Mouse (Mus musculus) cerebellum, adult 11-12 months (tissue): Measurements from ENCODE around the gene Sept9.

ENCODE experiments used
- DNase-seq: peaks from one replicate; pipeline ENCODE4 v3.0.0; 2022

The Sept9 gene

GRCm38 (mm10) chr11:117353126-117353525, 153.7 kb downstream of the Sept9 start:
- DNase-seq: no peak

GRCm38 (mm10) chr11:117354107-117354506, 154.6 kb downstream of the Sept9 start:
- DNase-seq: no peak

DNA sequence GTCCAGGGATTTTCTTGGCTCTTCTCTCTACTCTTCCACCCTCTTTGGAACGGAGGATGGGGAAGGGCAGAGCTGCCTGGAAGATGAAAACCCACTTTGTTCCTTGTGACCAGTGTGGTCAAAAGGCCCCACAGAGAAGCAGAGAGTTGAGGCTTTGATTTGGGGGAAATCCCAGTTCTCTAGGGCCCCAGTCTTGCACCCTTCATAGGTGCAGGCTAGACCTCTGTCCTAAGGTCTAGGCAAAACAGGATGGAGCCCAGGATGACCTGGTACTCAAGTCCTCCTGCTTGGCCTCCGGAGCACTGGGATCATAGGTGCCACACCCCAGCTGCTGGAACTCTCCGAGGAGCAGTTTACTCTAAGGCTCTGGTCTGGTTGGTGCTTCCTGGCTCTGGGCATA, 157.5 kb downstream of the Sept9 start:
- no peak for DNase-seq

DNA sequence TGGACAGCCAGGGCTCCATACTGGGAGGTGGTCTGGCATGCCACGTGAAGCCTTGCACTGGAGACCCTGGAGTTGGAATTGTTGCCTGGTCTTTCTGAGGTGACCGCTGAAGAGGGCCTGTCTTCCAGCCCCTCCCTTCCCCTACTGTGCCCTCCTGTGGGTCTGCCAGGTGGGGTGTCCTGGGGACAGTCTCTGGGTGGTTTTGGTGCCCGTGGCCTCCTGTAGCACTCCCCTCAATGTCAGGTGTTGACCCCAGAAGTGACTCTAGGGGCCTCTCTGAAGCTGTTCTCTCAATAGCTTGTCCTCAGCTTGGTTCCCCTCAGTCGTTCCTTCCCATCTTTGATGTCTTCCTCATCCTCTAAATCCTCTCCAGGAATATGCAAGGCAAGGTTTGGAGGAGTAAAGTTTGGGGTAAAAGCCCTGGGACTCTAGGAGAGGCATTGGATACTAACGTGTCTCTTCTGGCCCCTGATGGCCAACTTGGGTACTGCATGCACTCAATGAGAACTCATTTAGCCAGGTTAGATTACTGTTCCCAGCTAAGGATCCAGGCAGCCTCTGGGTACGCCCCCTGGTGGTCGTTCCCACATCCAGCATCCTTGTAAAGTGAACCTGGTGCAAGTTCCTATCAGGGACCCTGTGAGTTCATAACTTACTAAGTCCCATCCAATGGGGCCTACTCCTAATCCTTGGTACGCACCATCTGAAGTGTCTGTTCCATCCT, 158.6 kb downstream of the Sept9 start:
- peak; percentile 80 for DNase-seq

DNA sequence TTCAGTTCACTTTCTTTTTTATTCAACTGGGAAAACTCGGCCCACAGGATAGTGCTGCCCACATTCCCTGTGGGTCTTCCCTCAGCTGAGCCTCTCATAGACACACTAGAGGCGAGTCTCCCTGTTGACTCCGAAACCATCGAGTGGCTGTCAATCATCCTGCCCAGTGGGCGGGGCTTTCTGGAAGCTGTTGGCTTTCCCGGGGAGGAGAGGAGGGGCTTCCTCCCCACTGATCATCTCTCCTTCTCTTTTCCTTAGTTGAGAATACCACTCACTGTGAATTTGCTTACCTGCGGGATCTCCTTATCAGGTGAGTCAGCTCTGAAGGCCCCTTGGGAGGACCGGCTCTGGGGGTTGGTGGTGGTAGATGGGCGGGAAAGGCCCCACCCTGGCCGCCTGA, 159.7 kb downstream of the Sept9 start:
- no peak for DNase-seq

DNA sequence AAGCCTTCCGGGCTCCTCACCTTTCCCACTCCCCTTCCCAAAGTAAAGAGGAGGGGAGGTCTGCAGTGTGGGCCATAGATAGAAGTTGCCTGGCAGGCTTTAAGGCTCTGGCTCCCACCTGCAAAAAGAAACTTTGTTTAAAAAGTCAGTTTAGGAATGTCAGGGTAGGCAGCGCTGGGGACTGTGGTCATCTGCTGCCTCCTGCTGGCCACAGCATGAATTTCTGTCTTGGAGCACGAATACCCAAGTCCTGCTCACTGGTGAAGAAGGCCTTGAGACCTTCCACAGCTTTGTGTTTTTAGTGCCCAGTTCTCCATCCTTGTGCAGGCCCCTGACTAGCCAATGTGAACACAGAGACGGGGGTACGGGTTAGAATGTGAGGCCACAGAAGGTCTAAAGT, 160.4 kb downstream of the Sept9 start:
- DNase-seq: peak; percentile 28

DNA sequence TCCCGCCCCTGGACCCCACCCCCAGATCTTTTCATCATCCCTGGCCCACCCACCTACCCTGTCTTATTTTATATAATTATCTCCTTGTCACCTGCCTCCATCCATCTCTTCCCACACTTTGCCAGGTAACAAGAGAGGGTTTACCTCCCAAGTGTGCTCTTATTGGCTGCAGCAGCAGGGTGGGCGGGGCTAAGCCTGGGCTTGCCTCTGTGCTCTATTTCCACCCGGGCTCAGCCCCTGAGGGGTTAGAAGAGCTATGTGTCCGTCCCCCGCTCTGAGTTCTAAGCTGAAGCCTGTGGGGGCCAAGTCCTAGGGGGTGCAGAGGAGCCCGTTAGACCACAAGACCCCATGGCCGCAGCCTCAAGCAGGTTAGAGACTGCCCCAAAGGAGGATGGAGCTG, 161.1 kb downstream of the Sept9 start:
- DNase-seq: no peak

DNA sequence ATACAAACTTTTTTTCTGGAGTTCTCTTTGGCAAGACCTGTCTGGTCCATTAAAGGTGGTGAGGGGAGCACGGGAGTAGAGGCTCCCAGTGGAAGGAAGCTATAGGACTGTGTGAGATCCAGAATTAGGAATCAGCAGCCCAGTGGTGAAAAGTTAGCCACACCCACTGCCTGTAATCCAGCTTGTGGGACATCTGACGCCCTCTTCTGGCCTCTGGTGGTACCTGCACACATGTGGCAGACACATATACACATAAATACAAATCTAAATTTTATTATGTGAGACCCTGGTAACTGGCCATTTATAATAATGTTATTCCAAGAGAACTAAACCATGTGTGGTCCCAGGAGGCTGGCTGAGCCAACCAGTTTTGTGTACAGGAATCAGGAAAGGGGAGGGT, 162.8 kb downstream of the Sept9 start:
- no peak for DNase-seq

- no peak for DNase-seq
Measured at GRCm38 (mm10) chr11:117363918-117364317, 164.5 kb downstream of the Sept9 start.

- DNase-seq: no peak
Measured at GRCm38 (mm10) chr11:117366426-117366825, 167.0 kb downstream of the Sept9 start.

DNA sequence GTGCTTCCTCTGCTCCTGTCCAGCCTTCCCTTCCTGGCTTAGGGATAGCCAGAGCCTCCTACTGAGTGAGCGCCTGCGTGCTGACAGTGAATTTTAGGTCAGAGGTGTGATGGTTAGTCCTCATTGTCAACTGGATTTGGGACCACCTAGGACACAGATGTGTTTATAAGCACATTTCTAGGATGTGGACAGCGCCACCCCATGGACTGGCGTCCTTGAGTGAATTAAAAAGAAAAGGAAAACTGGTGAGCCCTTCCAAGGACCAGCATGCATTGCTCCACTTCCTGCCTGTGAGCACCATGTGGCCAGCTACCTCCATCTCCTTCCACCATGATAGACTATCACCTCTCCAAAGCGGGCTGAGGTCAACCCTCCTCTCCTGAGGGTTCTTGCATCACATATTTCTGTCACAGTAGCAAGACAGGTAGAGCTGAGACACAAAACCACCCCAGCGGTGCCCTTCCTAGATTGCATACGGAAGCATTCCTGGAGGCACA, 167.4 kb downstream of the Sept9 start:
- no peak for DNase-seq

DNA sequence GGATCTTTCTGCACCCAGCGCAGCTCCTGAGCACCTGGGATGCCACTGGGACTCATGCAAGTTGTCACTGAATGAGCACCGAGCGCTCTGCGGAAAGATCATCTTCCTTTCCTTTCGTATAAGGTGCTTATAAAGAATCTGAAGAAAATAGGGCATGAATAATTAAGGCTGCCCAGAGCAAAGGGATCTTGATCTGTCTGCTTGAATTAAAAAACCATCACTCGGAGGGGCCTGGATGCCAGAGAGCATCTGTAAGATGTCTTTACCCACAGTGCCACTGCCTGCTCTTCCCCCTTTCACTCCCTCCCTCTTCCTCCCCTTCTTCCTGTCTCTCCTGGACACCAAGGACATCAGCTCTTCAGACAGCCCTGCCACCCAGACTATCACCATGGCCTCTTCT, 168.5 kb downstream of the Sept9 start:
- DNase-seq: no peak

- DNase-seq: no peak
Measured at GRCm38 (mm10) chr11:117369347-117369746, 169.9 kb downstream of the Sept9 start.

DNA sequence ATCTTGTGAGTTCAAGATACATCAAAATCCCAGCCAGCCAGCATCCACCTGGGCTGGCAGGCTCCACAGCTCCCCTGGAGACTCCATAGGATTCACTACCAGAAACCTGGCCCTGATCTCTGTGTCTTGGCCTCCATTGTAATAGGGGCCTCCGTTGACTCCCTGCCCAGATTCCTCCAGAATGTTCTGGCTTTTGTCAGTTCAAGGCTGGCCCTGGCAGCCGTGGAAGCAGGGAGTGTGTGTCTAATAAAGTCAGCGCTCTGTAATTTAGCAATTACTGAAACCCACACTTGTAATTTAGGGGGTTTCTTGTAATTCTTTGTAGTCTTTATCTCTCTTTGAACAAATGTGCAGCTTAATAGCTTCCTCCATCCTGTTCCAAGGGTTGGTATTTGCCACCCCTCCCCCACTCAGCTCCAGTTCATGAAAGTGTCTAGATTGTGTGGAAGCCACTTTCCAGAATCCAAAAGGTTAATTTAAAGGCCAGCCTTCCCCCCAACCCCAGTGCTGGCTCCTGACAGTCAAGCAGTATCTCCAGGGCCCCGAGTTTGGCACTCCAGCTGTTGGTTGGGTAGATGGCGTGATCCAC, 170.9 kb downstream of the Sept9 start:
- DNase-seq: no peak

DNA sequence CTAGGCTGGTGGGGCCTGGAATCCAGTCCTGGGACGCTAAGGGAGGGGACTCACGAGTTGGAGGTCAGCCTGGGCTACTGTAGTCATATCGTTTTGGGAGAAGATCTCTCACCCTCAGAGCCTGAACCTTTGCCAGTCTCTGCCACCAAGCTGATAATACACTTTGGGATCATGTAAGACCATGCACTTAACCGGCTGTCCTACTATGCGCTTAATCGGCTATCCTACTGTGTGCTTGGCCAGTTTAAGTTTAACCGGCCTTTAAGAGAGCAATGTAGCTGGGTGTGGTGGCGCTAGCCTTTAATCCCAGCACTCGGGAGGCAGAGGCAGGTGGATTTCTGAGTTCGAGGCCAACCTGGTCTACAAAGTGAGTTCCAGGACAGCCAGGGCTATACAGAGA, 173.1 kb downstream of the Sept9 start:
- DNase-seq: no peak

- no peak for DNase-seq
Measured at GRCm38 (mm10) chr11:117373195-117373594, 173.7 kb downstream of the Sept9 start.

DNA sequence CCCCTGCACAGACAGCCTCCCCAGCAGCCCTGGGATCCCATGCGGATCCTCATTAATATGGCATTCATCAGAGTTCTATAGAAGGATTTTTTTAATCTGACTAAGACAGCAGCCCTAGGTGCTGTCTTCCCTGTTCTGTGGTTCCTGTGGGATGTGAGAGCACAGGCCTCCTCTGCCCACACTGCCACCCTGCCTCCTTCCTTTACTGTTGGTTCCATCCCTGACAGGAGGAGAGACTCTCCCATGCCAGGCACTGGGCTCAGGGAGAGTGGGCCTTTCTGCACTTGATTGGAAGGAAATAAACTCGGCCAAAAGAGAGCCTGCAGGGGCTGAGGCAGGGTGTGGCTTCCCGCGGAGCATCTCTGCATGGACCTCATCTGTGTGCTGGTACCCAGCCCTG, 174.4 kb downstream of the Sept9 start:
- no peak for DNase-seq

- no peak for DNase-seq
Measured at GRCm38 (mm10) chr11:117374288-117374687, 174.8 kb downstream of the Sept9 start.

GRCm38 (mm10) chr11:117379774-117380173, 180.3 kb downstream of the Sept9 start:
- no peak for DNase-seq

DNA sequence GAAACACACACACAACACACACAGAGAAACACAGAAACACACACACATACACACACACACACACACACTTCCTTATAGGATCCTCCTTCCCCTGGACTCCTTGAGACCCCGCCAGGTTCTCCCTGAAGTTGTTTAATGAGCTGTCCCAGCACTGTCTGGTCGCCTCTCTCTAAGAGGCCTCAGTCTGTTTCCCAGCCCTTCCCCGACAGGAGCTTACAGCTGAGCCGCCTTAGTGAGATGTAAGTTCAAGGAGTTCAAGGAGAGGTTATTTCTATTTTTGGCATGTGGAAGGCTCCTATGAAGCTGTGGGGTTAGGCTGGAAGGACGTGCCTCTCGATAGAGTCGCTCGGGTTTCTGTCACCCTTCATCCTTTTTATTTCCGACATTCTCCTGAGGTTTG, 184.8 kb downstream of the Sept9 start:
- no peak for DNase-seq

GRCm38 (mm10) chr11:117384897-117385296, 185.4 kb downstream of the Sept9 start:
- peak; percentile 88 for DNase-seq

- no peak for DNase-seq
Measured at GRCm38 (mm10) chr11:117385331-117386103, 186.1 kb downstream of the Sept9 start.

DNA sequence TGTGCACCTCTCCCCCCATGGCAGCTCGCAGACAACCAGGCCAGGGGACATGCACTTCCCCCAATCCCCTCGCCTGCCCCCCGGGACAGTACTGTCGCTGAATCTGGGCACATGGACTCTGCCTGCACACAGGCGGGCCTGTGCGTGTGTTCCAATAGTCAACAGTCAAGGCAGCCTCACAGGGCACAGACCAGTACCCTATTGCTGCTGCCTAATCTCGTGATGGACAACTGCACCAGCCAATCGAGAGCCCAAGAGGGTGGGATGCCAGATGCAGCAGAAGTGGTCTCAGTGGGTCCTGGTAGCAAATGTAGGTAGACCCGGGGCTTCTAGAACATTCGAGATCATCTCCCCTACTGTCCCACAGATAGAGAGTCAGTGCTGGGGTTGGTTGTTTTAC, 187.8 kb downstream of the Sept9 start:
- no peak for DNase-seq

- DNase-seq: peak; percentile 38
Measured at GRCm38 (mm10) chr11:117390001-117390402, 190.5 kb downstream of the Sept9 start.
